Mouse (Mus musculus): ENCODE measurements around the gene Smarcc2. TPM values are rescaled to one million over a fixed set of nuclear protein-coding genes. Genes with fewer than 3 reads are reported as not detected.
A peak's percentile ranks its signal among the peaks of the same experiment; 100 is the strongest.

The Smarcc2 gene
- polyA plus RNA-seq, 1 experiment: 26.3 TPM

GRCm38 (mm10) chr10:128436376-128436775, 22.7 kb upstream of the Smarcc2 start:
- Histone ChIP-seq H3K4me3 (ENCODE audit: low read depth, low read length) (no peak overlapping the region), H3K9ac (ENCODE audit: low read depth, poor library complexity, severe bottlenecking) (no peak overlapping the region), H3K27ac (ENCODE audit: insufficient read depth, low read length) (no peak overlapping the region), H3K27me3 (ENCODE audit: control insufficient read depth, insufficient read depth, low read length, poor library complexity, severe bottlenecking) (no peaks in the 10 kb centered on the region), H3K36me3 (ENCODE audit: control insufficient read depth, insufficient read depth, low read length, poor library complexity, severe bottlenecking) (peaks cover 21% of the 10 kb centered on the region), H3K9me3 (replicated peaks; ENCODE audit: control insufficient read depth, insufficient read depth, low read length, poor library complexity, severe bottlenecking) (no peaks in the 10 kb centered on the region), H3K4me1 (ENCODE audit: control insufficient read depth, insufficient read depth, low read length) (no peaks in the 10 kb centered on the region)
- TF ChIP-seq CTCF (IDR thresholded peaks at IDR 0.05; ENCODE audit: low read depth, low read length) (no peak), POLR2A (IDR thresholded peaks at IDR 0.05; ENCODE audit: insufficient read depth, low read length) (no peak), EP300 (IDR thresholded peaks at IDR 0.05; ENCODE audit: insufficient read depth, low read depth, low read length) (no peak)

- Histone ChIP-seq H3K4me3 (ENCODE audit: low read depth, low read length) (no peak overlapping the region), H3K27ac (ENCODE audit: insufficient read depth, low read length) (no peak overlapping the region), H3K36me3 (ENCODE audit: control insufficient read depth, insufficient read depth, low read length, poor library complexity, severe bottlenecking) (peaks cover 21% of the 10 kb centered on the region), H3K4me1 (ENCODE audit: control insufficient read depth, insufficient read depth, low read length) (peaks cover 2% of the 10 kb centered on the region), H3K9ac (ENCODE audit: low read depth, poor library complexity, severe bottlenecking) (no peak overlapping the region), H3K9me3 (replicated peaks; ENCODE audit: control insufficient read depth, insufficient read depth, low read length, poor library complexity, severe bottlenecking) (no peaks in the 10 kb centered on the region), H3K27me3 (ENCODE audit: control insufficient read depth, insufficient read depth, low read length, poor library complexity, severe bottlenecking) (no peaks in the 10 kb centered on the region)
- TF ChIP-seq POLR2A (IDR thresholded peaks at IDR 0.05; ENCODE audit: insufficient read depth, low read length): no peak
- no peak for TF ChIP-seq CTCF (IDR thresholded peaks at IDR 0.05; ENCODE audit: low read depth, low read length)
- TF ChIP-seq EP300 (IDR thresholded peaks at IDR 0.05; ENCODE audit: insufficient read depth, low read depth, low read length): no peak
Measured at GRCm38 (mm10) chr10:128438675-128439279, 20.3 kb upstream of the Smarcc2 start.

- Histone ChIP-seq H3K9me3 (replicated peaks; ENCODE audit: control insufficient read depth, insufficient read depth, low read length, poor library complexity, severe bottlenecking) (no peaks in the 10 kb centered on the region), H3K27me3 (ENCODE audit: control insufficient read depth, insufficient read depth, low read length, poor library complexity, severe bottlenecking) (no peaks in the 10 kb centered on the region), H3K27ac (ENCODE audit: insufficient read depth, low read length) (no peak overlapping the region), H3K9ac (ENCODE audit: low read depth, poor library complexity, severe bottlenecking) (no peak overlapping the region), H3K4me3 (ENCODE audit: low read depth, low read length) (no peak overlapping the region), H3K36me3 (ENCODE audit: control insufficient read depth, insufficient read depth, low read length, poor library complexity, severe bottlenecking) (peaks cover 20% of the 10 kb centered on the region), H3K4me1 (ENCODE audit: control insufficient read depth, insufficient read depth, low read length) (peaks cover 2% of the 10 kb centered on the region)
- TF ChIP-seq POLR2A (IDR thresholded peaks at IDR 0.05; ENCODE audit: insufficient read depth, low read length) (no peak), CTCF (IDR thresholded peaks at IDR 0.05; ENCODE audit: low read depth, low read length) (peak; percentile 25)
Measured at GRCm38 (mm10) chr10:128440407-128440806, 18.6 kb upstream of the Smarcc2 start.

- H3K9ac ChIP-seq (ENCODE audit: low read depth, poor library complexity, severe bottlenecking): no peak overlapping the region
- H3K27me3 ChIP-seq (ENCODE audit: control insufficient read depth, insufficient read depth, low read length, poor library complexity, severe bottlenecking): no peaks in the 10 kb centered on the region
- H3K27ac ChIP-seq (ENCODE audit: insufficient read depth, low read length): peak overlapping the region; percentile 36; the same call in 1 of the 2 replicates
- peaks cover 10% of the 10 kb centered on the region; the same call in 1 of the 2 replicates for H3K36me3 ChIP-seq (ENCODE audit: control insufficient read depth, insufficient read depth, low read length, poor library complexity, severe bottlenecking)
- H3K4me3 ChIP-seq (ENCODE audit: low read depth, low read length): no peak overlapping the region
- no peaks in the 10 kb centered on the region for H3K9me3 ChIP-seq (replicated peaks; ENCODE audit: control insufficient read depth, insufficient read depth, low read length, poor library complexity, severe bottlenecking)
- H3K4me1 ChIP-seq (ENCODE audit: control insufficient read depth, insufficient read depth, low read length): peaks cover 2% of the 10 kb centered on the region
- TF ChIP-seq CTCF (IDR thresholded peaks at IDR 0.05; ENCODE audit: low read depth, low read length) (no peak), EP300 (IDR thresholded peaks at IDR 0.05; ENCODE audit: insufficient read depth, low read depth, low read length) (0 out of 2 replicates have a peak, but pooled peaks have one; percentile 30), POLR2A (IDR thresholded peaks at IDR 0.05; ENCODE audit: insufficient read depth, low read length) (no peak)
Measured at GRCm38 (mm10) chr10:128441324-128442119, 17.5 kb upstream of the Smarcc2 start.

- no peaks in the 10 kb centered on the region for H3K27me3 ChIP-seq (ENCODE audit: control insufficient read depth, insufficient read depth, low read length, poor library complexity, severe bottlenecking)
- H3K9me3 ChIP-seq (replicated peaks; ENCODE audit: control insufficient read depth, insufficient read depth, low read length, poor library complexity, severe bottlenecking): no peaks in the 10 kb centered on the region
- H3K36me3 ChIP-seq (ENCODE audit: control insufficient read depth, insufficient read depth, low read length, poor library complexity, severe bottlenecking): peaks cover 4% of the 10 kb centered on the region; the same call in 1 of the 2 replicates
- TF ChIP-seq CTCF (IDR thresholded peaks at IDR 0.05; ENCODE audit: low read depth, low read length) (no peak), POLR2A (IDR thresholded peaks at IDR 0.05; ENCODE audit: insufficient read depth, low read length) (no peak), EP300 (IDR thresholded peaks at IDR 0.05; ENCODE audit: insufficient read depth, low read depth, low read length) (no peak)
- H3K9ac ChIP-seq (ENCODE audit: low read depth, poor library complexity, severe bottlenecking): no peak overlapping the region
- H3K4me1 ChIP-seq (ENCODE audit: control insufficient read depth, insufficient read depth, low read length): peaks cover 2% of the 10 kb centered on the region
- no peak overlapping the region for H3K4me3 ChIP-seq (ENCODE audit: low read depth, low read length)
- no peak overlapping the region for H3K27ac ChIP-seq (ENCODE audit: insufficient read depth, low read length)
Measured at GRCm38 (mm10) chr10:128442718-128443117, 16.3 kb upstream of the Smarcc2 start.

- Histone ChIP-seq H3K9ac (ENCODE audit: low read depth, poor library complexity, severe bottlenecking) (no peak overlapping the region), H3K9me3 (replicated peaks; ENCODE audit: control insufficient read depth, insufficient read depth, low read length, poor library complexity, severe bottlenecking) (no peaks in the 10 kb centered on the region), H3K4me1 (ENCODE audit: control insufficient read depth, insufficient read depth, low read length) (peaks cover 2% of the 10 kb centered on the region), H3K36me3 (ENCODE audit: control insufficient read depth, insufficient read depth, low read length, poor library complexity, severe bottlenecking) (0 out of 2 replicates have a peak, but pooled peaks cover 2% of the 10 kb centered on the region), H3K27me3 (ENCODE audit: control insufficient read depth, insufficient read depth, low read length, poor library complexity, severe bottlenecking) (no peaks in the 10 kb centered on the region), H3K4me3 (ENCODE audit: low read depth, low read length) (no peak overlapping the region), H3K27ac (ENCODE audit: insufficient read depth, low read length) (no peak overlapping the region)
- TF ChIP-seq CTCF (IDR thresholded peaks at IDR 0.05; ENCODE audit: low read depth, low read length) (no peak), POLR2A (IDR thresholded peaks at IDR 0.05; ENCODE audit: insufficient read depth, low read length) (no peak), EP300 (IDR thresholded peaks at IDR 0.05; ENCODE audit: insufficient read depth, low read depth, low read length) (no peak)
Measured at GRCm38 (mm10) chr10:128444354-128444753, 14.7 kb upstream of the Smarcc2 start.

Measured in ES-Bruce4 (cell line).